Mouse (Mus musculus): ENCODE data around the gene Nfasc. TPM values are rescaled to one million over a fixed set of nuclear protein-coding genes. Genes with fewer than 3 reads are reported as not detected.

The Nfasc gene
- polyA plus RNA-seq, 1 experiment = 120 TPM

DNA sequence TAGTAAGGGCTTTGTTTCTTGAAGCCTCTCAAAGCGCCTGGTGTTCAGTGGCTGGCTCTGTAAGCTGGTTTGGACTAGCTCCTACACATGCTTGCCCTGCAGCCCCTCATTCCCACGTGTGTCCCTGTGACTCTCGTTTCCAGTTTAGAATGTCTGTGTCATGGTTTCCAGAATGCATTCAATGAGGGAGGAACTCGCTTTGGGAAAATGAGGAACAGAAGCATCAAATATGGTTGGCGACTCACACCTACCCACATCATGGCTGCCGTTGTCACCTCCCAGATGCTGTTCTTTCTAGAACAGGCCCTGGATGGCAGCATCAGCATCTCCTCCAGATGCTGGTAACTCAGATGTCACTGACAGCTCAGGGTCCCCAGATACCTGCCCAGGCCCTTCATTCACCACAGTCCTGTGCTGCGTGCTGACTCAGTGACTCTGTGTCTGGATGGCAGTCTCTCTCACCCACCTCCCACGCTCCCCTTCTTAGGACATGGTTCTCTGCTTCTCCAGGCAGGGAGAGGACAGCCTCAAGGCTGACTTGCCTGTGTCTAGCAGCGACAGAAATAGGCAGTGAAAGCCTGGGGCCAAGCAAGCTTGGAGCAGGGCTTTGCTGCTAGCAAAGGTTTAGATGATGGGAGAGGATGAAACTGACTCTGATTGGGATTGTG, 7.8 kb upstream of the Nfasc start:
- peaks cover 10% of the 10 kb centered on the region for H3K4me1 ChIP-seq (ENCODE audit: control insufficient read depth, insufficient read depth, low read length)
- no peaks in the 10 kb centered on the region for H3K27me3 ChIP-seq (ENCODE audit: control insufficient read depth, insufficient read depth, low read length)
- DNase-seq = no peak
- 81% methylated on average over 9 of the region's 9 CpGs for WGBS
- TF ChIP-seq POLR2A (IDR thresholded peaks at IDR 0.05; ENCODE audit: borderline replicate concordance, insufficient read depth, low read length) (no peak), CTCF (IDR thresholded peaks at IDR 0.05; ENCODE audit: borderline replicate concordance, insufficient read depth, low read depth, low read length) (no peak)
- no peak overlapping the region for H3K27ac ChIP-seq (ENCODE audit: insufficient read depth, low read length)
- H3K4me3 ChIP-seq (replicated peaks; ENCODE audit: insufficient read depth, low read depth, low read length) = no peak overlapping the region

DNA sequence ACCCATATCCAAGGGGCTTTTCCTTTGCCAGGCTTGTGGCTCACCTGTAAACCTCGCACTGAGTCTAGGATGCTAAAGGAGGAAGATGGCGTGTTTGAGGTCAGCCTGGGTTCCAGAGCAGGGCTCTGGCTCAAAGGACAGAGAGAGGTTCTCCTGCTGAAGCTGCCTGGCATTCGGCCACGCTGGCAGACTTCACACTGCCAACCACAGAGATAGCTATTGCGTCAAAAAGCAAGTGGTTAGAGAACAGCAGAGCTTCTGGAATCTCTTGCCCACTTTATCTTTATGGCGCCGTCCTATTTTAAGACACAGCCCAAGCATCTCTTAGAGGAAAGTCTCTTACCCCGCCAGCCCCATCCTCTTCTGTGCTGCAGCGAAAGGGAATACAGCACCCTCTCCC, 4.7 kb upstream of the Nfasc start:
- TF ChIP-seq CTCF (IDR thresholded peaks at IDR 0.05; ENCODE audit: borderline replicate concordance, insufficient read depth, low read depth, low read length) (no peak), POLR2A (IDR thresholded peaks at IDR 0.05; ENCODE audit: borderline replicate concordance, insufficient read depth, low read length) (no peak)
- H3K27ac ChIP-seq (ENCODE audit: insufficient read depth, low read length) = no peak overlapping the region
- DNase-seq = peak; percentile 62 to 73
- H3K4me3 ChIP-seq (replicated peaks; ENCODE audit: insufficient read depth, low read depth, low read length) = no peak overlapping the region
- WGBS = 41% methylated on average over 9 of the region's 9 CpGs
- H3K4me1 ChIP-seq (ENCODE audit: control insufficient read depth, insufficient read depth, low read length) = peaks cover 10% of the 10 kb centered on the region
- H3K27me3 ChIP-seq (ENCODE audit: control insufficient read depth, insufficient read depth, low read length) = no peaks in the 10 kb centered on the region

DNA sequence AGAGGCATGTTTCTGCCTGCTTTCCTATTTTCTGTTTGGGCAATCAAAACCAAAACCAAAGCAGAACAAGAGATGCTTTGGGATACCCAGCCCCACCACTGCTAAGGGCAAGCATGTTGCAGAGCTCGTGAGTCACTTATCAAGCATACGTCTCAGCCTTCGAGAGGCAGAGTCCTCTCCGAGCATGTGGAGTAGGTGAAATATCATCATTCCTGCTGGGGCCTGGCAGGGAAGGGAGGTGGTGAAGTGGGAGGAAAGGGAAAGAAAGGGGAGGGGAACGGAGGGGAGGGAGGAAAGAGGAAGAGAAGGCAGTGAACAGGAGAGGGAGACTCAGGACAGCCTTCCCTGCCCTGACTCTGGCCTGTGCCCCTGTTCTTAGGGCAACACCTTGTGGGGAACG, 4.0 kb upstream of the Nfasc start:
- peaks cover 10% of the 10 kb centered on the region for H3K4me1 ChIP-seq (ENCODE audit: control insufficient read depth, insufficient read depth, low read length)
- 78% methylated on average over 6 of the region's 6 CpGs for WGBS
- no peak overlapping the region for H3K4me3 ChIP-seq (replicated peaks; ENCODE audit: insufficient read depth, low read depth, low read length)
- DNase-seq = no peak
- no peaks in the 10 kb centered on the region for H3K27me3 ChIP-seq (ENCODE audit: control insufficient read depth, insufficient read depth, low read length)
- TF ChIP-seq CTCF (IDR thresholded peaks at IDR 0.05; ENCODE audit: borderline replicate concordance, insufficient read depth, low read depth, low read length) (no peak), POLR2A (IDR thresholded peaks at IDR 0.05; ENCODE audit: borderline replicate concordance, insufficient read depth, low read length) (no peak)
- no peak overlapping the region for H3K27ac ChIP-seq (ENCODE audit: insufficient read depth, low read length)

DNA sequence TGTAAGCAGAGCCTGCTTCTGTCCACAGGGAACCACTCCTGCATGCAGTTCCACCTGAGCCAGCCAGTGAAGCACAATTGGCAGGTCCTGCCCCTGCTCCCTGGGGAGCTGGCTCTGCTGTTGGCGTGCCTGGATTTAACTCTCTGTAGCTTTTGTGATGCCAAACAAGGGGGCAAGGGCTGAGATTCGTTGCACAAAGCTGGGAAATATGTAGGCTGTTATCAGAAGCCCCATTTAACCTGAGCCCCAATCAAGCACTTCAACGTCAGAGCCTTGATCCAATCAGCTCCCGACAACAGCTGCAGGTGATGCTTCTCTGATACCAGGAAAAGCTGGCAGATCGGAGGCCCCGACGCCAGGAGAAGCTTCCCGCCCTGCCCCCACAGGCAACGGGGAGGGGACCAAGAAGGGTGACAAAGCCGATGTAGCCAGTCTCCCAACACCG, 2.5 kb downstream of the Nfasc start:
- peak overlapping the region; percentile 72 for H3K4me3 ChIP-seq (replicated peaks; ENCODE audit: insufficient read depth, low read depth, low read length)
- no peak for TF ChIP-seq CTCF (IDR thresholded peaks at IDR 0.05; ENCODE audit: borderline replicate concordance, insufficient read depth, low read depth, low read length)
- no peak for TF ChIP-seq POLR2A (IDR thresholded peaks at IDR 0.05; ENCODE audit: borderline replicate concordance, insufficient read depth, low read length)
- DNase-seq = peak; percentile 74 to 77
- H3K4me1 ChIP-seq (ENCODE audit: control insufficient read depth, insufficient read depth, low read length) = peaks cover 23% of the 10 kb centered on the region
- 2% methylated on average over 11 of the region's 11 CpGs for WGBS
- H3K27me3 ChIP-seq (ENCODE audit: control insufficient read depth, insufficient read depth, low read length) = no peaks in the 10 kb centered on the region
- peak overlapping the region; percentile 39; the same call in 1 of the 2 replicates for H3K27ac ChIP-seq (ENCODE audit: insufficient read depth, low read length)

DNA sequence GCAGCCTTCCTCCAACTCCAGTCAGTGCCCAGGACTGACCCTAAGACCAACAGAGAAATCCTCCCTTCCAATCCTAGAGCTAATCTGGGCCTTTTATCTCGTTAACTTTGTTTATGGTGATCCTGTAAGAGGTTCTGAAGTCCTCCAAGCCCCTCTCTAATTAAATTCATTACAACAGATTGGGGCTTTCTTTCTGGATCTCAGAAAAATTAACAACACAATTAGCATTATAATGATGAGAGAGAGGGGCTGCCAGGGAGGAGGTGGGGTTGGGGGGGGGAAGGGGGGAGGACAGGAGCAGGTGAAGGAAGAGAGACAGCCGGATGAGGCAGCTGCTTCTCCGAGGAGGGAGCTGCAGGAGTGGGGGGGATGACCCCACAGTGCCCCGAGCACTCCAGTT, 5.4 kb downstream of the Nfasc start:
- H3K4me1 ChIP-seq (ENCODE audit: control insufficient read depth, insufficient read depth, low read length) = peaks cover 44% of the 10 kb centered on the region
- WGBS = 51% methylated on average over 4 of the region's 4 CpGs
- DNase-seq = no peak
- TF ChIP-seq CTCF (IDR thresholded peaks at IDR 0.05; ENCODE audit: borderline replicate concordance, insufficient read depth, low read depth, low read length) (no peak), POLR2A (IDR thresholded peaks at IDR 0.05; ENCODE audit: borderline replicate concordance, insufficient read depth, low read length) (no peak)
- H3K27ac ChIP-seq (ENCODE audit: insufficient read depth, low read length) = no peak overlapping the region
- no peaks in the 10 kb centered on the region for H3K27me3 ChIP-seq (ENCODE audit: control insufficient read depth, insufficient read depth, low read length)
- no peak overlapping the region for H3K4me3 ChIP-seq (replicated peaks; ENCODE audit: insufficient read depth, low read depth, low read length)

DNA sequence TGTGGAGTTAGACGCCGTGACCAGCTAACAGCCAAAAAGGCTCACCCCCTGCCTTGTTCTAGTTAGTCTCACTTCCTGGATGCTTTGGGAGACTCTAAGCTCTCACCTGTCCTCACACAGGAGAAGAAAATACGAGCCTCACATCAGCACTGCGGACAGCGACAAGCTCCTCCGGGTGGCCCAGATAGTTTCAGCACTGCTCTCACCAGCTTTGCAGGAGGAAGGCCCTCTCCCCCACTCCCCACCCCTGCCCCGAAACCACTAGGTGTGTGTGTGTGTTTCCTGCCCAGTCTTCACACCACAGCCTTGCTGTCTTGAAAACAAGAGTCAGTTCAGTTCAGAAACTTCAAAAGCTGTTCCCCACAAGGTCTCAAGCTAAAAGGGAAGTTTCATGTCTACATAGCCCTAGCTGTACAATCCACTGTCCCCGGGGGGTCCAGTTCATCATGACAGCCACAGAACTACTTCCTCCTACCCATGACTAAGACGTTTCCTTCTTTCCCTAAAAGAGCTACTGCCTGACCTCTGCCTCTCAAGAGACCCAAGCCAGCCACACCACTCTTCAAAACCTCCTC, 7.6 kb downstream of the Nfasc start:
- Histone ChIP-seq H3K27me3 (ENCODE audit: control insufficient read depth, insufficient read depth, low read length) (no peaks in the 10 kb centered on the region), H3K4me3 (replicated peaks; ENCODE audit: insufficient read depth, low read depth, low read length) (no peak overlapping the region), H3K27ac (ENCODE audit: insufficient read depth, low read length) (no peak overlapping the region), H3K4me1 (ENCODE audit: control insufficient read depth, insufficient read depth, low read length) (peaks cover 55% of the 10 kb centered on the region)
- 58% methylated on average over 9 of the region's 9 CpGs for WGBS
- no peak for DNase-seq
- no peak for TF ChIP-seq CTCF (IDR thresholded peaks at IDR 0.05; ENCODE audit: borderline replicate concordance, insufficient read depth, low read depth, low read length)
- no peak for TF ChIP-seq POLR2A (IDR thresholded peaks at IDR 0.05; ENCODE audit: borderline replicate concordance, insufficient read depth, low read length)

DNA sequence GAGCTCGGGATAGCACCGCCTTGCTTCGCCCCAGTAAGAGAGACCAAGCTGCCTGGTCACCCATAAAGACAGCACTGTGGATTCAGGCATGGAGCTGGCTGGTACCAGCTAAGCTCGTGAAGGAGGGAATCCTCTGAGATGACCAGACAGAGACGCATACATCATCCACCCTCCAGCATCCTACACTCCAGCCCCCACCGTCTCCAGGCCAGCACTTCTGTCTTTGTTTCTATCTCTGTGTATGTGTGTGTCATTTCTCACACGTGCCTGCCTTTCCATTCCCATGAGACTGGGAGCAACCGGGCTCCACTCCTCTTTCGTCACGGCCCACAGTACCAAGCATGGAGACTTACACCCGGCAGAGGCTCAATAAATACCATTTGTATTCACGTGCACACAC, 9.3 kb downstream of the Nfasc start:
- 56% methylated on average over 12 of the region's 12 CpGs for WGBS
- no peak for DNase-seq
- 0 out of 2 replicates have a peak overlapping the region, but pooled peaks have one; percentile 7 for H3K27ac ChIP-seq (ENCODE audit: insufficient read depth, low read length)

DNA sequence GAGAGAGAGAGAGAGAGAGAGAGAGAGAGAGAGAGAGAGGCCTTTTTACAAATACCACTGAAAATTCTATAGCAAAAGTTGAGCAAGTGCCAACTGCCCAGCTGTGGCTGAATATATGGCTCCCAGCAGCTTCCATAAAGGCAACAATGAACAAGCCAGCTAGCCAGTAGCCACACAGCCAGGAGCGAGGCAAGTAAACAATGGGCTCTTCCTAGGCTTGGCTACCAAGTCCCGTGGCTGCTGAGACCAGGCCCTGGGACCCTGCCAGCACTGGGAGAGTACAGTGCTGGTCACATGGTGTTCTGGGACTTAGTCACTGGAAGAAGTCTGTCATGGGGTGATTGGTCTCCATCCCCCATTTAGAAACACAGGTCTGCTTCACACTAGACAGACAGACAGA, 14.0 kb downstream of the Nfasc start:
- no peaks in the 10 kb centered on the region for H3K27me3 ChIP-seq (ENCODE audit: control insufficient read depth, insufficient read depth, low read length)

More for the DNA sequence above, 9.3 kb downstream of the Nfasc start:
- Histone ChIP-seq H3K4me1 (ENCODE audit: control insufficient read depth, insufficient read depth, low read length) (peaks cover 45% of the 10 kb centered on the region), H3K27me3 (ENCODE audit: control insufficient read depth, insufficient read depth, low read length) (no peaks in the 10 kb centered on the region), H3K4me3 (replicated peaks; ENCODE audit: insufficient read depth, low read depth, low read length) (no peak overlapping the region)
- TF ChIP-seq CTCF (IDR thresholded peaks at IDR 0.05; ENCODE audit: borderline replicate concordance, insufficient read depth, low read depth, low read length) (no peak), POLR2A (IDR thresholded peaks at IDR 0.05; ENCODE audit: borderline replicate concordance, insufficient read depth, low read length) (no peak)

More for the DNA sequence above, 14.0 kb downstream of the Nfasc start:
- WGBS = 20% methylated on average over 2 of the region's 2 CpGs
- no peak overlapping the region for H3K4me3 ChIP-seq (replicated peaks; ENCODE audit: insufficient read depth, low read depth, low read length)
- TF ChIP-seq POLR2A (IDR thresholded peaks at IDR 0.05; ENCODE audit: borderline replicate concordance, insufficient read depth, low read length) (no peak), CTCF (IDR thresholded peaks at IDR 0.05; ENCODE audit: borderline replicate concordance, insufficient read depth, low read depth, low read length) (no peak)
- H3K4me1 ChIP-seq (ENCODE audit: control insufficient read depth, insufficient read depth, low read length) = peaks cover 39% of the 10 kb centered on the region
- DNase-seq = peak; percentile 59 to 72
- no peak overlapping the region; the same call in 1 of the 2 replicates for H3K27ac ChIP-seq (ENCODE audit: insufficient read depth, low read length)

All from cerebellum, adult 2 months (tissue).